Mouse (Mus musculus) G1E (cell line): Measurements from ENCODE around the gene Camta1.

Experiments
- CTCF ChIP-seq: IDR thresholded peaks from 2 replicates; pipeline ENCODE4 v1.5.1; 2012; ENCODE audit warnings: low read depth, low read length, inconsistent platforms, mixed read lengths
- GATA1 ChIP-seq: IDR thresholded peaks from 2 replicates; pipeline ENCODE4 v1.6.1; 2012; ENCODE audit warnings: borderline replicate concordance, low read length, inconsistent platforms, mixed read lengths
- GATA2 ChIP-seq: IDR thresholded peaks from 2 replicates; pipeline ENCODE4 v1.6.1; 2012; ENCODE audit warnings: low read depth, low read length, inconsistent platforms, borderline replicate concordance
- POLR2AphosphoS5 ChIP-seq: IDR thresholded peaks from 2 replicates; pipeline ENCODE4 v1.6.1; 2012; ENCODE audit warnings: low read depth, low read length, inconsistent platforms; ENCODE audit not compliant: insufficient replicate concordance
- TAL1 ChIP-seq: conservative IDR thresholded peaks from 2 replicates; pipeline ENCODE4 v1.6.1; 2012; ENCODE audit warnings: low read depth, low read length, inconsistent platforms, mixed read lengths

DNA sequence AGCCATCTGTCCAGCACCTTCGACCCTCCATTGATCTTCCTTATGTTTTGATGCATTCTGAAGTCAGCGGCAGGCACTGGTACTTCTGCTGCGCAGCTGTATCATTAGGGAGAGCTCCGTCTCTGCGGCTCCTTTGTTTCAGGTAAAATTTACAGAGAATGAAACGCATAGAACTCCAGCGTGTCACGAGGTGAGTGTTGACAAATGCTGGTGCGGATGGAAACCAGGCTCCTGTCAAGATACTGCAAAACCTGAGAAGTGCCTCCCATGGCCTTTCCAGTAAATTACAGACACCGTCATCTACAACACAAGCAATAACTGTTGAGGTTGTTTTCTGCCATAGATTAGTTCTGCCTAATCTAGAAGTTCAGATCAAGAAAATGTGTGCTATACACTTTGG lies 328.2 kb downstream of the Camta1 start:
- TF ChIP-seq CTCF (no peak), GATA1 (no peak), TAL1 (no peak), GATA2 (no peak), POLR2AphosphoS5 (no peak)
